Mouse (Mus musculus) MEL (cell line): Measurements from ENCODE around the gene Gm21970. TPM values are rescaled to one million over a fixed set of nuclear protein-coding genes. Genes with fewer than 3 reads are reported as not detected.

ENCODE experiments used
- DNase-seq: peaks from one replicate; pipeline ENCODE4 v3.0.0; 2011; ENCODE audit warnings: low read depth, low spot score
- H3K27ac ChIP-seq: 2 replicates; pipeline ENCODE4 v1.5.1; 2012; ENCODE audit warnings: low read depth, mild to moderate bottlenecking, control low read depth, low read length, moderate library complexity; ENCODE audit not compliant: control insufficient read depth
- H3K27me3 ChIP-seq, 2 experiments: fragments of 150-350 bp in 1 of 2; sonication (generic) in 1 of 2; 2 replicates each; pipeline ENCODE4 v1.6.1; 2012; ENCODE audit warnings: low read length in 2 of 2, mild to moderate bottlenecking in 2 of 2, improper control_type of control experiment in 1 of 2, moderate library complexity in 1 of 2; ENCODE audit not compliant: insufficient read depth in 2 of 2, control insufficient read depth in 1 of 2
- H3K36me3 ChIP-seq, 2 experiments: 2 replicates each; pipeline ENCODE4 v1.6.1; 2012 to 2014; ENCODE audit warnings: low read length in 2 of 2, improper control_type of control experiment in 1 of 2, inconsistent platforms in 1 of 2, mild to moderate bottlenecking in 1 of 2; ENCODE audit not compliant: insufficient read depth in 2 of 2, control insufficient read depth in 1 of 2
- H3K4me1 ChIP-seq, 2 experiments: fragments of 150-350 bp in 1 of 2; sonication (generic) in 1 of 2; 2 replicates each; pipeline ENCODE4 v1.6.1; 2012; ENCODE audit warnings: low read length in 2 of 2, improper control_type of control experiment in 1 of 2, mild to moderate bottlenecking in 1 of 2; ENCODE audit not compliant: insufficient read depth in 2 of 2, control insufficient read depth in 1 of 2
- H3K4me3 ChIP-seq, 2 experiments: fragments of 150-350 bp in 1 of 2; sonication (generic) in 1 of 2; 2 replicates each; pipeline ENCODE4 v1.5.1; 2012; ENCODE audit warnings: low read depth in 2 of 2, low read length in 2 of 2, mild to moderate bottlenecking in 2 of 2, moderate library complexity in 2 of 2, control low read depth in 1 of 2, improper control_type of control experiment in 1 of 2; ENCODE audit not compliant: control insufficient read depth in 1 of 2, insufficient read depth in 1 of 2
- H3K79me2 ChIP-seq: 2 replicates; pipeline ENCODE4 v1.6.1; 2012; ENCODE audit warnings: mild to moderate bottlenecking, low read length, moderate library complexity; ENCODE audit not compliant: control insufficient read depth, poor library complexity, insufficient read depth
- H3K9ac ChIP-seq: 2 replicates; pipeline ENCODE4 v1.6.1; 2012; ENCODE audit warnings: low read depth, mild to moderate bottlenecking, control low read depth, low read length, moderate library complexity; ENCODE audit not compliant: control insufficient read depth, poor library complexity, severe bottlenecking
- H3K9me3 ChIP-seq: fragments of 150-350 bp; sonication (generic); replicated peaks from 2 replicates; pipeline ENCODE4 v1.6.1; 2012; ENCODE audit warnings: mild to moderate bottlenecking, low read length, improper control_type of control experiment, moderate library complexity; ENCODE audit not compliant: insufficient read depth
- BHLHE40 ChIP-seq: IDR thresholded peaks from 2 replicates; pipeline ENCODE4 v1.6.1; 2012; ENCODE audit warnings: low read depth, mild to moderate bottlenecking, inconsistent platforms, low read length, improper control_type of control experiment, borderline replicate concordance
- CTCF ChIP-seq, 3 experiments: IDR thresholded peaks in 2 of 3; conservative IDR thresholded peaks in 1 of 3; 2 replicates each; pipeline ENCODE4 v1.5.1; 2011 to 2012; ENCODE audit warnings: low read length in 3 of 3, low read depth in 2 of 3, mild to moderate bottlenecking in 2 of 3, improper control_type of control experiment in 1 of 3, inconsistent platforms in 1 of 3, mixed read lengths in 1 of 3, moderate library complexity in 1 of 3; ENCODE audit not compliant: control insufficient read depth in 1 of 3, insufficient read depth in 1 of 3, poor library complexity in 1 of 3, severe bottlenecking in 1 of 3
- EP300 ChIP-seq, 2 experiments: IDR thresholded peaks; 2 replicates each; pipeline ENCODE4 v1.6.1; 2011; ENCODE audit warnings: improper control_type of control experiment in 2 of 2, low read length in 2 of 2, low read depth in 1 of 2, mild to moderate bottlenecking in 1 of 2
- ETS1 ChIP-seq: IDR thresholded peaks from 2 replicates; pipeline ENCODE4 v1.6.1; 2012; ENCODE audit warnings: low read depth, mild to moderate bottlenecking, inconsistent platforms, low read length, improper control_type of control experiment, moderate library complexity
- JUND ChIP-seq: IDR thresholded peaks from 2 replicates; pipeline ENCODE4 v1.6.1; 2011; ENCODE audit warnings: low read depth, mild to moderate bottlenecking, improper control_type of control experiment, low read length
- MAFK ChIP-seq: IDR thresholded peaks from 2 replicates; pipeline ENCODE4 v1.6.1; 2011; ENCODE audit warnings: low read depth, mild to moderate bottlenecking, low read length, improper control_type of control experiment, borderline replicate concordance
- MAX ChIP-seq: IDR thresholded peaks from 2 replicates; pipeline ENCODE4 v1.6.1; 2011; ENCODE audit warnings: low read length, improper control_type of control experiment
- MAZ ChIP-seq: IDR thresholded peaks from 2 replicates; pipeline ENCODE4 v1.6.1; 2012; ENCODE audit warnings: low read depth, mild to moderate bottlenecking, inconsistent platforms, low read length, improper control_type of control experiment
- MXI1 ChIP-seq: IDR thresholded peaks from 2 replicates; pipeline ENCODE4 v1.6.1; 2011; ENCODE audit warnings: mild to moderate bottlenecking, low read depth, low read length, improper control_type of control experiment
- POLR2AphosphoS2 ChIP-seq: IDR thresholded peaks from 2 replicates; pipeline ENCODE4 v1.6.1; 2011; ENCODE audit warnings: low read length, improper control_type of control experiment
- POLR2AphosphoS5 ChIP-seq: IDR thresholded peaks from 2 replicates; pipeline ENCODE4 v1.6.1; 2012; ENCODE audit warnings: low read depth, borderline replicate concordance, mild to moderate bottlenecking, inconsistent platforms, low read length, moderate library complexity, mixed read lengths
- RCOR1 ChIP-seq: IDR thresholded peaks from 2 replicates; pipeline ENCODE4 v1.6.1; 2012; ENCODE audit warnings: low read depth, mild to moderate bottlenecking, inconsistent platforms, low read length, improper control_type of control experiment
- TAL1 ChIP-seq: IDR thresholded peaks from 2 replicates; pipeline ENCODE4 v1.6.1; 2012; ENCODE audit warnings: mild to moderate bottlenecking, inconsistent platforms, low read length, moderate library complexity, mixed read lengths
- TCF12 ChIP-seq: IDR thresholded peaks from 2 replicates; pipeline ENCODE4 v1.6.1; 2014; ENCODE audit warnings: low read depth, mild to moderate bottlenecking, inconsistent platforms, low read length, improper control_type of control experiment, moderate library complexity
- UBTF ChIP-seq: IDR thresholded peaks from 2 replicates; pipeline ENCODE4 v1.6.1; 2012; ENCODE audit warnings: low read depth, mild to moderate bottlenecking, inconsistent platforms, low read length, improper control_type of control experiment, moderate library complexity, borderline replicate concordance; ENCODE audit not compliant: insufficient read depth
- USF1 ChIP-seq: IDR thresholded peaks from 2 replicates; pipeline ENCODE4 v1.6.1; 2014; ENCODE audit warnings: low read depth, mild to moderate bottlenecking, inconsistent platforms, low read length, improper control_type of control experiment, moderate library complexity
- USF2 ChIP-seq, 2 experiments: IDR thresholded peaks; 2 replicates each; pipeline ENCODE4 v1.6.1; 2011 to 2012; ENCODE audit warnings: improper control_type of control experiment in 2 of 2, low read length in 2 of 2, borderline replicate concordance in 1 of 2, inconsistent platforms in 1 of 2, low read depth in 1 of 2, mild to moderate bottlenecking in 1 of 2; ENCODE audit not compliant: insufficient read depth in 1 of 2
- ZC3H11A ChIP-seq: IDR thresholded peaks from 2 replicates; pipeline ENCODE4 v1.6.1; 2012; ENCODE audit warnings: low read depth, mild to moderate bottlenecking, inconsistent platforms, low read length, improper control_type of control experiment
- ZMIZ1 ChIP-seq: IDR thresholded peaks from 2 replicates; pipeline ENCODE4 v1.6.1; 2012; ENCODE audit warnings: low read depth, mild to moderate bottlenecking, inconsistent platforms, low read length, improper control_type of control experiment, moderate library complexity
- ZNF384 ChIP-seq: IDR thresholded peaks from 2 replicates; pipeline ENCODE4 v1.6.1; 2012; ENCODE audit warnings: low read depth, mild to moderate bottlenecking, inconsistent platforms, low read length, improper control_type of control experiment
- polyA plus RNA-seq, 2 experiments: library from polyadenylated mRNA; stranded (reverse) in 1 of 2; unstranded in 1 of 2; fragments of >175 nt in 1 of 2; fragments of >200 nt in 1 of 2; gene quantifications; 2 replicates each; pipeline versions ENCODE4 v1.2.1 to v1.2.4; 2012; ENCODE audit warnings: low replicate concordance in 2 of 2, low read depth in 1 of 2; ENCODE audit not compliant: insufficient read length in 2 of 2, insufficient read depth in 1 of 2, missing spikeins in 1 of 2
- total RNA-seq: library from RNA; depleted of rRNA; stranded (reverse); fragments of 300-350 nt; gene quantifications from 2 replicates; pipeline ENCODE4 v1.2.3, GENCODE M21; 2012

Gm21970 gene
- total and polyA plus RNA-seq, 3 experiments, result not detected

- Histone ChIP-seq H3K9ac (no peak overlapping the region), H3K27me3 (no peaks in the 10 kb centered on the region), H3K79me2 (no peaks in the 10 kb centered on the region), H3K4me1 (peaks cover 16 to 26% of the 10 kb centered on the region in 2 experiments), H3K36me3 (peaks cover 0 to 20% of the 10 kb centered on the region in 2 experiments; a peak in 2 of 4 replicates), H3K27ac (no peak overlapping the region), H3K9me3 (no peaks in the 10 kb centered on the region), H3K4me3 (no peak overlapping the region)
- DNase-seq, result peak; percentile 47
- TF ChIP-seq USF2 (IDR thresholded peaks at IDR 0.05; ENCODE audit: borderline replicate concordance in 1 of 2, insufficient read depth in 1 of 2, low read depth in 1 of 2, low read length in 2 of 2) (no peak), POLR2AphosphoS5 (no peak), ZNF384 (no peak), ETS1 (no peak)
Measured at GRCm38 (mm10) chr16:91452363-91452896, 60.9 kb downstream of the Gm21970 start.

- no peak overlapping the region for H3K4me3 ChIP-seq
- peaks cover 3 to 10% of the 10 kb centered on the region in 2 experiments; a peak in 3 of 4 replicates for H3K4me1 ChIP-seq
- no peaks in the 10 kb centered on the region for H3K27me3 ChIP-seq
- no peak overlapping the region for H3K9ac ChIP-seq
- H3K79me2 ChIP-seq, result no peaks in the 10 kb centered on the region
- H3K9me3 ChIP-seq, result no peaks in the 10 kb centered on the region
- H3K27ac ChIP-seq, result no peak overlapping the region
- DNase-seq, result peak; percentile 49
- TF ChIP-seq TCF12, result peak; percentile 55; the same call in 1 of the 2 replicates
- no peak for TF ChIP-seq ETS1
- peak; percentile 95 for TF ChIP-seq RCOR1
- no peak for TF ChIP-seq TAL1
- TF ChIP-seq EP300 (IDR thresholded peaks at IDR 0.05; ENCODE audit: low read depth in 1 of 2, low read length in 2 of 2), result peak; percentile 17 to 24; a peak in 2 of 4 replicates
- H3K36me3 ChIP-seq, result peaks cover 0 to 3% of the 10 kb centered on the region in 2 experiments; a peak in 1 of 4 replicates
Measured at GRCm38 (mm10) chr16:91455868-91456267, 64.3 kb downstream of the Gm21970 start.

- TF ChIP-seq RCOR1 (no peak), MAZ (no peak), MAX (no peak), MXI1 (no peak), UBTF (no peak), EP300 (IDR thresholded peaks at IDR 0.05; ENCODE audit: low read depth in 1 of 2, low read length in 2 of 2) (no peak), CTCF (IDR thresholded peaks at IDR 0.05 in 2 of 3, conservative IDR thresholded peaks at IDR 0.05 in 1 of 3; ENCODE audit: control insufficient read depth in 1 of 3, insufficient read depth in 1 of 3, low read depth in 2 of 3, low read length in 3 of 3, poor library complexity in 1 of 3, severe bottlenecking in 1 of 3) (no peak), BHLHE40 (no peak), ZMIZ1 (no peak), USF1 (no peak), ZC3H11A (no peak), JUND (no peak), MAFK (no peak), POLR2AphosphoS2 (no peak)
- H3K27ac ChIP-seq, result no peak overlapping the region
- H3K9ac ChIP-seq, result no peak overlapping the region
- H3K4me3 ChIP-seq, result no peak overlapping the region
- no peaks in the 10 kb centered on the region for H3K79me2 ChIP-seq
- H3K27me3 ChIP-seq, result no peaks in the 10 kb centered on the region
- H3K36me3 ChIP-seq, result no peaks in the 10 kb centered on the region
- H3K4me1 ChIP-seq, result no peaks in the 10 kb centered on the region
- H3K9me3 ChIP-seq, result no peaks in the 10 kb centered on the region
- DNase-seq, result no peak
Measured at GRCm38 (mm10) chr16:91458301-91458746, 66.8 kb downstream of the Gm21970 start.
